Mouse (Mus musculus) E14TG2a.4 (cell line): ENCODE data around the gene Hils1.

Experiments
- H3K27me3 ChIP-seq: 2 replicates; pipeline ENCODE4 v1.6.1; 2014; ENCODE audit warnings: low read length, control low read depth; ENCODE audit not compliant: insufficient read depth
- H3K36me3 ChIP-seq: 2 replicates; pipeline ENCODE4 v1.6.1; 2014; ENCODE audit warnings: low read length, control low read depth; ENCODE audit not compliant: insufficient read depth
- H3K4me1 ChIP-seq: replicated peaks from 2 replicates; pipeline ENCODE4 v1.6.1; 2014; ENCODE audit warnings: low read depth, low read length, control low read depth
- H3K4me3 ChIP-seq: replicated peaks from 2 replicates; pipeline ENCODE4 v1.5.1; 2014; ENCODE audit warnings: mild to moderate bottlenecking, low read length
- H3K9me3 ChIP-seq: 2 replicates; pipeline ENCODE4 v1.6.1; 2014; ENCODE audit warnings: low read length, control low read depth
- CTCF ChIP-seq: conservative IDR thresholded peaks from 2 replicates; pipeline ENCODE4 v1.5.1; 2014; ENCODE audit warnings: low read length
- NANOG ChIP-seq: IDR thresholded peaks from 2 replicates; pipeline ENCODE4 v1.6.1; 2014; ENCODE audit warnings: borderline replicate concordance, low read length, mixed read lengths
- POU5F1 ChIP-seq: IDR thresholded peaks from 2 replicates; pipeline ENCODE4 v1.6.1; 2014; ENCODE audit warnings: low read length, borderline replicate concordance

Hils1 gene

GRCm38 (mm10) chr11:94992754-94993606, 25.6 kb downstream of the Hils1 start:
- Histone ChIP-seq H3K9me3 (no peaks in the 10 kb centered on the region), H3K27me3 (peaks cover 32% of the 10 kb centered on the region), H3K36me3 (peaks cover 45% of the 10 kb centered on the region), H3K4me1 (peaks cover 76% of the 10 kb centered on the region), H3K4me3 (peak overlapping the region; percentile 86)
- TF ChIP-seq NANOG: no peak
- TF ChIP-seq CTCF: no peak
- no peak for TF ChIP-seq POU5F1

GRCm38 (mm10) chr11:94994208-94994814, 26.9 kb downstream of the Hils1 start:
- TF ChIP-seq CTCF: no peak
- TF ChIP-seq NANOG: no peak
- no peak for TF ChIP-seq POU5F1
- Histone ChIP-seq H3K27me3 (peaks cover 32% of the 10 kb centered on the region), H3K4me3 (peak overlapping the region; percentile 86; the same call in 1 of the 2 replicates), H3K9me3 (no peaks in the 10 kb centered on the region), H3K36me3 (peaks cover 58% of the 10 kb centered on the region), H3K4me1 (peaks cover 67% of the 10 kb centered on the region)

DNA sequence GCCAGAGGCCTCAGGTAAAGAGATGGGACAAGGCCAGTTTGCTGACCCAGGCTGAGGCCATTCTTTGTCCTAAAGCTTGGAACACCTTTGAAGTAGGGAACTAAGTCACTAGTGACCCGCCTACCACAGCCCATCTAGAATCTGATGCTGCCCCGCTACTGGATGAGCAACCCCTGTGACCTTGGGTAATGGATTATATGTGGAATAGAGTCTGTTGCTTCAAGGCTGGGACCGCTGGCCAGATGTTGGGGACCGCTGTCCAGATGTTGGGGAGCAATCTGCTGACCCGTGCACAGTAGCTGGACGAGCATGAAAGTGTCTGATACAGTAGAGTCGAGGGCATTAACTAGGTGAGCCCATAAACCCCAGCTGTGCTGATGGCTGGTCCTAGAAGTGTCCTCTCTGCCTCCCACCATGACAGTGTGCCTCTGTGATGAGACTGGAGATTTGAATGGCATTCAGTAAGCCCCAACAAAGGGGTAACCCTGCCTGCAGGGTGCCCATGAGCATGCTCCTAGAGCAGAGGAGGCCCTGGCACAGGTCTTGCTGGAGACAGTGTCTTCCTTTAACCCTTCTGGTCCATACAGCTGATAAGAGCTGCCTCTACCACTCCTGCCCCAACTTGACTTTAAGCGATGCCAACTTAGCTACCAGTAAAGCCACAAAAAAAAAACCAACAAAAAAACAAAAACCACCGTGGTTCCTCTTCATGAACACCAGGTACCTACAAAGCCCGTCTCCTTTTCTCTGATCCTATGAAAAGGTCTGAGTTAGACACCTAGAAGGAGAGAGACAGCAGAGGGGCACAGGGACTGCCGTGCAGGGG, 27.8 kb downstream of the Hils1 start:
- peaks cover 67% of the 10 kb centered on the region for H3K36me3 ChIP-seq
- H3K4me3 ChIP-seq: no peak overlapping the region
- no peaks in the 10 kb centered on the region for H3K9me3 ChIP-seq
- peaks cover 32% of the 10 kb centered on the region for H3K27me3 ChIP-seq
- peaks cover 64% of the 10 kb centered on the region for H3K4me1 ChIP-seq
- no peak for TF ChIP-seq CTCF

- TF ChIP-seq CTCF (no peak), POU5F1 (no peak), NANOG (no peak)
- peaks cover 76% of the 10 kb centered on the region for H3K36me3 ChIP-seq
- H3K4me1 ChIP-seq: peaks cover 68% of the 10 kb centered on the region
- no peak overlapping the region for H3K4me3 ChIP-seq
- H3K27me3 ChIP-seq: peaks cover 31% of the 10 kb centered on the region
- H3K9me3 ChIP-seq: no peaks in the 10 kb centered on the region
Observed at GRCm38 (mm10) chr11:94996101-94996500, 28.7 kb downstream of the Hils1 start.

GRCm38 (mm10) chr11:94996984-94997383, 29.6 kb downstream of the Hils1 start:
- Histone ChIP-seq H3K36me3 (peaks cover 83% of the 10 kb centered on the region), H3K4me1 (peaks cover 71% of the 10 kb centered on the region), H3K27me3 (peaks cover 23% of the 10 kb centered on the region), H3K9me3 (no peaks in the 10 kb centered on the region), H3K4me3 (no peak overlapping the region)
- no peak for TF ChIP-seq CTCF
- no peak for TF ChIP-seq NANOG
- no peak for TF ChIP-seq POU5F1

GRCm38 (mm10) chr11:94997596-94997995, 30.2 kb downstream of the Hils1 start:
- no peaks in the 10 kb centered on the region for H3K9me3 ChIP-seq
- H3K4me3 ChIP-seq: no peak overlapping the region
- H3K27me3 ChIP-seq: peaks cover 16% of the 10 kb centered on the region
- no peak for TF ChIP-seq CTCF
- H3K36me3 ChIP-seq: peaks cover 89% of the 10 kb centered on the region
- peaks cover 67% of the 10 kb centered on the region for H3K4me1 ChIP-seq

GRCm38 (mm10) chr11:94998041-94998531, 30.7 kb downstream of the Hils1 start:
- no peaks in the 10 kb centered on the region for H3K9me3 ChIP-seq
- TF ChIP-seq CTCF (no peak), NANOG (no peak), POU5F1 (no peak)
- H3K4me3 ChIP-seq: no peak overlapping the region
- H3K4me1 ChIP-seq: peaks cover 62% of the 10 kb centered on the region
- H3K36me3 ChIP-seq: peaks cover 94% of the 10 kb centered on the region
- H3K27me3 ChIP-seq: peaks cover 12% of the 10 kb centered on the region

DNA sequence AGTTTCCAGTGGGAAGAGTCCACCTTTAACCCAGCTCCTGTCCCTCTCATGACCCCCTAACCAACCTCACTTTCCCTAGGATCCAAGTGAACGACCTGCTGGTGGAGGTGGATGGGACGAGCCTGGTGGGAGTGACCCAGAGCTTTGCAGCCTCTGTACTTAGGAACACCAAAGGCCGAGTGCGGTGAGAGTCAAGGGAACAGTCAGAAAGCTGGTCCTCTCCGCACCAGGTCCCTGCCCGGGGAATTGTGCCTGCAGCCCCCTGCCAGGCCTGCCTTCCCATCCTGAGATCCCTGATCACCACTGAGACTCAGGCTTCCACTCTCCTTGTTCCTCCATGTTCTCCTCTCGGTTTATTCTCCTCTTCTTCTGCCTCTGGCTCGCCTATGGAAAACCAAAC, 32.7 kb downstream of the Hils1 start:
- Histone ChIP-seq H3K4me1 (peaks cover 52% of the 10 kb centered on the region), H3K9me3 (no peaks in the 10 kb centered on the region), H3K4me3 (no peak overlapping the region), H3K27me3 (peaks cover 3% of the 10 kb centered on the region), H3K36me3 (peaks cover 95% of the 10 kb centered on the region)
- no peak for TF ChIP-seq POU5F1
- TF ChIP-seq NANOG: no peak
- no peak for TF ChIP-seq CTCF
